Mouse (Mus musculus) left cerebral cortex, postnatal 4 days (tissue): ENCODE measurements around the gene Rab11fip2. TPM values are rescaled to one million over a fixed set of nuclear protein-coding genes. Genes with fewer than 3 reads are reported as not detected.
A peak's percentile ranks its signal among the peaks of the same experiment; 100 is the strongest.

Experiments
- DNase-seq: peaks from one replicate; pipeline ENCODE4 v3.0.0-alpha.2; 2022
- intact Hi-C: fragments of 180-260 bp; cut with DNase I; formaldehyde crosslinking; loops from one replicate; pipeline ENCODE4 v1.15.1; 2025
- total RNA-seq, 2 experiments: library from RNA; stranded (reverse); gene quantifications; 2 replicates each; pipeline ENCODE4 v1.2.3; 2021

The Rab11fip2 gene
- 10 to 100 TPM; 71.3 to 75.7 TPM for total RNA-seq

- intact Hi-C loops, result loop anchor here (2.0 kb wide), 1 partner anchor 483 kb away; no protein-coding TSS in a partner anchor
These were observed at the start of gene Rab11fip2 for GRCm38 (mm10) chr19:59943322-59943871. Gene Rab11fip2 (minus strand): TSS chr19:59943654.

GRCm38 (mm10) chr19:59981588-59981987 lies 38.1 kb upstream of the Rab11fip2 start:
- no peak for DNase-seq

More at GRCm38 (mm10) chr19:59943322-59943871, at the start of gene Rab11fip2:
- peak; percentile 90 for DNase-seq

GRCm38 (mm10) chr19:59954936-59955335 lies 11.5 kb upstream of the Rab11fip2 start:
- intact Hi-C loops, result no loop called here
- DNase-seq, result no peak

More at GRCm38 (mm10) chr19:59981588-59981987, 38.1 kb upstream of the Rab11fip2 start:
- intact Hi-C loops, result no loop called here

GRCm38 (mm10) chr19:59949731-59950130 lies 6.3 kb upstream of the Rab11fip2 start:
- DNase-seq, result no peak
- intact Hi-C loops, result no loop called here

GRCm38 (mm10) chr19:59942716-59943321 lies 635 bp downstream of the Rab11fip2 start:
- DNase-seq, result no peak
- intact Hi-C loops, result loop anchor here (2.0 kb wide), 1 partner anchor 482 kb away; no protein-coding TSS in a partner anchor

- intact Hi-C loops, result no loop called here
- DNase-seq, result no peak
These were observed 3.7 kb downstream of the Rab11fip2 start for GRCm38 (mm10) chr19:59939711-59940110.

GRCm38 (mm10) chr19:59932085-59932484 lies 11.4 kb downstream of the Rab11fip2 start:
- peak; percentile 2 for DNase-seq
- intact Hi-C loops, result no loop called here

GRCm38 (mm10) chr19:59928672-59929071 lies 14.8 kb downstream of the Rab11fip2 start:
- DNase-seq, result no peak
- intact Hi-C loops, result no loop called here

GRCm38 (mm10) chr19:59926125-59926524 lies 17.3 kb downstream of the Rab11fip2 start:
- intact Hi-C loops, result no loop called here
- no peak for DNase-seq

- intact Hi-C loops, result no loop called here
- no peak for DNase-seq
These were observed 22.6 kb downstream of the Rab11fip2 start for GRCm38 (mm10) chr19:59920846-59921245.

- intact Hi-C loops, result no loop called here
- DNase-seq, result no peak
These were observed 25.4 kb downstream of the Rab11fip2 start for GRCm38 (mm10) chr19:59917901-59918613.

- intact Hi-C loops, result no loop called here
- DNase-seq, result no peak
These were observed 31.9 kb downstream of the Rab11fip2 start for GRCm38 (mm10) chr19:59911554-59911953.

GRCm38 (mm10) chr19:59905296-59906081 lies 38.0 kb downstream of the Rab11fip2 start:
- no peak for DNase-seq
- intact Hi-C loops, result no loop called here

GRCm38 (mm10) chr19:59899965-59900364 lies 43.5 kb downstream of the Rab11fip2 start:
- DNase-seq, result no peak
- intact Hi-C loops, result no loop called here

- intact Hi-C loops, result no loop called here
- no peak for DNase-seq
These were observed 45.2 kb downstream of the Rab11fip2 start for GRCm38 (mm10) chr19:59898301-59898700.

GRCm38 (mm10) chr19:59889383-59889782 lies 54.1 kb downstream of the Rab11fip2 start:
- intact Hi-C loops, result no loop called here
- DNase-seq, result no peak

GRCm38 (mm10) chr19:59888846-59889245 lies 54.6 kb downstream of the Rab11fip2 start:
- DNase-seq, result no peak
- intact Hi-C loops, result no loop called here

GRCm38 (mm10) chr19:59887866-59888265 lies 55.6 kb downstream of the Rab11fip2 start:
- intact Hi-C loops, result no loop called here
- no peak for DNase-seq

GRCm38 (mm10) chr19:59885301-59885700 lies 58.2 kb downstream of the Rab11fip2 start:
- intact Hi-C loops, result no loop called here
- DNase-seq, result no peak

GRCm38 (mm10) chr19:59877238-59877637 lies 66.2 kb downstream of the Rab11fip2 start:
- intact Hi-C loops, result no loop called here
- no peak for DNase-seq

GRCm38 (mm10) chr19:59866666-59867065 lies 76.8 kb downstream of the Rab11fip2 start:
- no peak for DNase-seq
- intact Hi-C loops, result no loop called here
